Mouse (Mus musculus): ENCODE results near the gene Cd5l. TPM values are rescaled to one million over a fixed set of nuclear protein-coding genes. Genes with fewer than 3 reads are reported as not detected.

Gene Cd5l
- polyA plus RNA-seq, 1 experiment from 2014 or later, result 0.12 TPM

GRCm38 (mm10) chr3:87385105-87385504, 27.4 kb downstream of the Cd5l start:
- H3K4me2 ChIP-seq (ENCODE audit: low read depth, severe bottlenecking), result no peak overlapping the region
- no peak overlapping the region for H3K9ac ChIP-seq (ENCODE audit: low read length)
- no peaks in the 10 kb centered on the region for H3K27me3 ChIP-seq (ENCODE audit: control insufficient read depth, insufficient read depth, low read length)
- H3K9me3 ChIP-seq (ENCODE audit: control insufficient read depth, low read length), result no peaks in the 10 kb centered on the region
- H3K27ac ChIP-seq (replicated peaks; ENCODE audit: low read depth, low read length), result no peak overlapping the region
- no peak overlapping the region for H3K4me3 ChIP-seq (ENCODE audit: low read depth, low read length)
- no peaks in the 10 kb centered on the region for H3K36me3 ChIP-seq (ENCODE audit: control insufficient read depth, insufficient read depth, low read length)
- ATAC-seq (ENCODE audit: insufficient number of reproducible peaks, low FRiP score, low TSS enrichment, low read depth), result no peak
- DNase-seq (ENCODE audit: low spot score), result no peak
- WGBS, result 88% methylated on average over 9 of the region's 9 CpGs
- H3K4me1 ChIP-seq (ENCODE audit: control insufficient read depth, insufficient read depth, low read length), result no peaks in the 10 kb centered on the region

- Histone ChIP-seq H3K27me3 (ENCODE audit: control insufficient read depth, insufficient read depth, low read length) (no peaks in the 10 kb centered on the region), H3K9ac (ENCODE audit: low read length) (no peak overlapping the region), H3K9me3 (ENCODE audit: control insufficient read depth, low read length) (no peaks in the 10 kb centered on the region), H3K4me1 (ENCODE audit: control insufficient read depth, insufficient read depth, low read length) (no peaks in the 10 kb centered on the region), H3K4me2 (ENCODE audit: low read depth, severe bottlenecking) (no peak overlapping the region), H3K4me3 (ENCODE audit: low read depth, low read length) (no peak overlapping the region), H3K36me3 (ENCODE audit: control insufficient read depth, insufficient read depth, low read length) (no peaks in the 10 kb centered on the region), H3K27ac (replicated peaks; ENCODE audit: low read depth, low read length) (no peak overlapping the region)
- ATAC-seq (ENCODE audit: insufficient number of reproducible peaks, low FRiP score, low TSS enrichment, low read depth) (no peak), DNase-seq (ENCODE audit: low spot score) (no peak)
- 88% methylated on average over 1 of the region's 1 CpGs for WGBS
These were observed 33.3 kb downstream of the Cd5l start for GRCm38 (mm10) chr3:87390935-87391334.

GRCm38 (mm10) chr3:87398809-87399208, 41.1 kb downstream of the Cd5l start:
- Histone ChIP-seq H3K36me3 (ENCODE audit: control insufficient read depth, insufficient read depth, low read length) (no peaks in the 10 kb centered on the region), H3K9ac (ENCODE audit: low read length) (no peak overlapping the region), H3K27ac (replicated peaks; ENCODE audit: low read depth, low read length) (no peak overlapping the region), H3K4me1 (ENCODE audit: control insufficient read depth, insufficient read depth, low read length) (no peaks in the 10 kb centered on the region), H3K9me3 (ENCODE audit: control insufficient read depth, low read length) (no peaks in the 10 kb centered on the region), H3K4me3 (ENCODE audit: low read depth, low read length) (no peak overlapping the region), H3K4me2 (ENCODE audit: low read depth, severe bottlenecking) (no peak overlapping the region), H3K27me3 (ENCODE audit: control insufficient read depth, insufficient read depth, low read length) (no peaks in the 10 kb centered on the region)
- no peak for DNase-seq (ENCODE audit: low spot score)
- WGBS, result 72% methylated on average over 4 of the region's 4 CpGs
- no peak for ATAC-seq (ENCODE audit: insufficient number of reproducible peaks, low FRiP score, low TSS enrichment, low read depth)

GRCm38 (mm10) chr3:87399906-87400305, 42.2 kb downstream of the Cd5l start:
- H3K27me3 ChIP-seq (ENCODE audit: control insufficient read depth, insufficient read depth, low read length), result no peaks in the 10 kb centered on the region
- no peak overlapping the region for H3K27ac ChIP-seq (replicated peaks; ENCODE audit: low read depth, low read length)
- H3K4me1 ChIP-seq (ENCODE audit: control insufficient read depth, insufficient read depth, low read length), result no peaks in the 10 kb centered on the region
- H3K9me3 ChIP-seq (ENCODE audit: control insufficient read depth, low read length), result no peaks in the 10 kb centered on the region
- H3K36me3 ChIP-seq (ENCODE audit: control insufficient read depth, insufficient read depth, low read length), result no peaks in the 10 kb centered on the region
- H3K4me2 ChIP-seq (ENCODE audit: low read depth, severe bottlenecking), result no peak overlapping the region
- ATAC-seq (ENCODE audit: insufficient number of reproducible peaks, low FRiP score, low TSS enrichment, low read depth) (no peak), DNase-seq (ENCODE audit: low spot score) (no peak)
- H3K4me3 ChIP-seq (ENCODE audit: low read depth, low read length), result no peak overlapping the region
- WGBS, result 84% methylated on average over 4 of the region's 4 CpGs
- no peak overlapping the region for H3K9ac ChIP-seq (ENCODE audit: low read length)

- Histone ChIP-seq H3K36me3 (ENCODE audit: control insufficient read depth, insufficient read depth, low read length) (no peaks in the 10 kb centered on the region), H3K4me2 (ENCODE audit: low read depth, severe bottlenecking) (no peak overlapping the region), H3K27me3 (ENCODE audit: control insufficient read depth, insufficient read depth, low read length) (no peaks in the 10 kb centered on the region), H3K4me3 (ENCODE audit: low read depth, low read length) (no peak overlapping the region), H3K9ac (ENCODE audit: low read length) (no peak overlapping the region), H3K9me3 (ENCODE audit: control insufficient read depth, low read length) (no peaks in the 10 kb centered on the region), H3K27ac (replicated peaks; ENCODE audit: low read depth, low read length) (no peak overlapping the region), H3K4me1 (ENCODE audit: control insufficient read depth, insufficient read depth, low read length) (no peaks in the 10 kb centered on the region)
- 70% methylated on average over 5 of the region's 5 CpGs for WGBS
- no peak for ATAC-seq (ENCODE audit: insufficient number of reproducible peaks, low FRiP score, low TSS enrichment, low read depth)
- DNase-seq (ENCODE audit: low spot score), result no peak
These were observed 43.6 kb downstream of the Cd5l start for GRCm38 (mm10) chr3:87401321-87401720.

- no peak overlapping the region for H3K4me3 ChIP-seq (ENCODE audit: low read depth, low read length)
- H3K4me1 ChIP-seq (ENCODE audit: control insufficient read depth, insufficient read depth, low read length), result no peaks in the 10 kb centered on the region
- no peak overlapping the region for H3K27ac ChIP-seq (replicated peaks; ENCODE audit: low read depth, low read length)
- no peaks in the 10 kb centered on the region for H3K36me3 ChIP-seq (ENCODE audit: control insufficient read depth, insufficient read depth, low read length)
- no peak overlapping the region for H3K4me2 ChIP-seq (ENCODE audit: low read depth, severe bottlenecking)
- H3K27me3 ChIP-seq (ENCODE audit: control insufficient read depth, insufficient read depth, low read length), result no peaks in the 10 kb centered on the region
- no peak for ATAC-seq (ENCODE audit: insufficient number of reproducible peaks, low FRiP score, low TSS enrichment, low read depth)
- DNase-seq (ENCODE audit: low spot score), result peak; percentile 48
- H3K9me3 ChIP-seq (ENCODE audit: control insufficient read depth, low read length), result no peaks in the 10 kb centered on the region
- no peak overlapping the region for H3K9ac ChIP-seq (ENCODE audit: low read length)
- 22% methylated on average over 4 of the region's 4 CpGs for WGBS
These were observed 50.5 kb downstream of the Cd5l start for GRCm38 (mm10) chr3:87408171-87408570.

- no peak for DNase-seq (ENCODE audit: low spot score)
- Histone ChIP-seq H3K4me1 (ENCODE audit: control insufficient read depth, insufficient read depth, low read length) (no peaks in the 10 kb centered on the region), H3K9ac (ENCODE audit: low read length) (no peak overlapping the region), H3K4me2 (ENCODE audit: low read depth, severe bottlenecking) (no peak overlapping the region), H3K9me3 (ENCODE audit: control insufficient read depth, low read length) (no peaks in the 10 kb centered on the region), H3K27me3 (ENCODE audit: control insufficient read depth, insufficient read depth, low read length) (no peaks in the 10 kb centered on the region), H3K4me3 (ENCODE audit: low read depth, low read length) (no peak overlapping the region), H3K36me3 (ENCODE audit: control insufficient read depth, insufficient read depth, low read length) (no peaks in the 10 kb centered on the region), H3K27ac (replicated peaks; ENCODE audit: low read depth, low read length) (no peak overlapping the region)
- WGBS, result 86% methylated on average over 4 of the region's 4 CpGs
- ATAC-seq (ENCODE audit: insufficient number of reproducible peaks, low FRiP score, low TSS enrichment, low read depth), result no peak
These were observed 51.7 kb downstream of the Cd5l start for GRCm38 (mm10) chr3:87409196-87409935.

- no peak overlapping the region for H3K4me2 ChIP-seq (ENCODE audit: low read depth, severe bottlenecking)
- no peak overlapping the region for H3K9ac ChIP-seq (ENCODE audit: low read length)
- H3K36me3 ChIP-seq (ENCODE audit: control insufficient read depth, insufficient read depth, low read length), result no peaks in the 10 kb centered on the region
- DNase-seq (ENCODE audit: low spot score) (no peak), ATAC-seq (ENCODE audit: insufficient number of reproducible peaks, low FRiP score, low TSS enrichment, low read depth) (no peak)
- 78% methylated on average over 6 of the region's 6 CpGs for WGBS
- H3K4me1 ChIP-seq (ENCODE audit: control insufficient read depth, insufficient read depth, low read length), result no peaks in the 10 kb centered on the region
- no peaks in the 10 kb centered on the region for H3K9me3 ChIP-seq (ENCODE audit: control insufficient read depth, low read length)
- H3K27me3 ChIP-seq (ENCODE audit: control insufficient read depth, insufficient read depth, low read length), result no peaks in the 10 kb centered on the region
- no peak overlapping the region for H3K27ac ChIP-seq (replicated peaks; ENCODE audit: low read depth, low read length)
- no peak overlapping the region for H3K4me3 ChIP-seq (ENCODE audit: low read depth, low read length)
These were observed 52.9 kb downstream of the Cd5l start for GRCm38 (mm10) chr3:87410605-87411004.

- no peak overlapping the region for H3K27ac ChIP-seq (replicated peaks; ENCODE audit: low read depth, low read length)
- no peaks in the 10 kb centered on the region for H3K4me1 ChIP-seq (ENCODE audit: control insufficient read depth, insufficient read depth, low read length)
- DNase-seq (ENCODE audit: low spot score) (peak; percentile 71), ATAC-seq (ENCODE audit: insufficient number of reproducible peaks, low FRiP score, low TSS enrichment, low read depth) (no peak; the same call in 1 of the 2 replicates)
- WGBS, result 14% methylated on average over 12 of the region's 12 CpGs
- no peak overlapping the region for H3K4me2 ChIP-seq (ENCODE audit: low read depth, severe bottlenecking)
- no peaks in the 10 kb centered on the region for H3K27me3 ChIP-seq (ENCODE audit: control insufficient read depth, insufficient read depth, low read length)
- no peak overlapping the region for H3K4me3 ChIP-seq (ENCODE audit: low read depth, low read length)
- no peak overlapping the region for H3K9ac ChIP-seq (ENCODE audit: low read length)
- no peaks in the 10 kb centered on the region for H3K9me3 ChIP-seq (ENCODE audit: control insufficient read depth, low read length)
- H3K36me3 ChIP-seq (ENCODE audit: control insufficient read depth, insufficient read depth, low read length), result no peaks in the 10 kb centered on the region
These were observed 53.5 kb downstream of the Cd5l start for GRCm38 (mm10) chr3:87411150-87411549.
